17 mouse cellular contexts compared by ENCODE assay signal in genomic region chr12:16183055-16183454, GRCm38 (mm10).
"Had no signal": no experiment of that assay in that cellular context is flagged by ENCODE, and none has a peak within 500 bp of the region (broad histone marks: within the 10 kb centered on the region; RNA-seq: fewer than 3 reads in every experiment).

No protein-coding gene starts in this region.

- ATAC-seq: liver, postnatal 0 days; midbrain, embryonic 13.5 days had no signal

- H3K9ac ChIP-seq: liver, embryonic 13.5 days; liver, postnatal 0 days; lung, embryonic 15.5 days; midbrain, embryonic 13.5 days; neural tube, embryonic 15.5 days had no signal

- H3K4me2 ChIP-seq: liver, embryonic 13.5 days; lung, embryonic 15.5 days; midbrain, embryonic 13.5 days; neural tube, embryonic 15.5 days had no signal

- H3K27me3 ChIP-seq: liver, embryonic 13.5 days; lung, embryonic 15.5 days; midbrain, embryonic 13.5 days; neural tube, embryonic 15.5 days had no signal

- H3K9me3 ChIP-seq: liver, embryonic 13.5 days; lung, embryonic 15.5 days; midbrain, embryonic 13.5 days; neural tube, embryonic 15.5 days had no signal

- H3K27ac ChIP-seq: kidney, postnatal 0 days; liver, embryonic 13.5 days; lung, embryonic 15.5 days; macrophage; midbrain, embryonic 13.5 days; neural tube, embryonic 15.5 days; stomach, postnatal 0 days had no signal

- DNase-seq: kidney, adult 9 months; kidney, postnatal 36 days; layer of hippocampus, adult 9-11 months; layer of hippocampus, postnatal 36 days; liver; liver, embryonic 13.5 days; liver, postnatal 0 days; lung, postnatal 14 days; right cerebral cortex, adult 18-20 months; right cerebral cortex, postnatal 25 days; thymus, postnatal 4 days had no signal

- H3K4me3 ChIP-seq: liver, embryonic 13.5 days; lung, embryonic 15.5 days; midbrain, embryonic 13.5 days; neural tube, embryonic 15.5 days had no signal

- H3K36me3 ChIP-seq: liver, embryonic 13.5 days; lung, embryonic 15.5 days; midbrain, embryonic 13.5 days; neural tube, embryonic 15.5 days had no signal
